Mouse (Mus musculus): ENCODE results near the gene Htr5b.

DNA sequence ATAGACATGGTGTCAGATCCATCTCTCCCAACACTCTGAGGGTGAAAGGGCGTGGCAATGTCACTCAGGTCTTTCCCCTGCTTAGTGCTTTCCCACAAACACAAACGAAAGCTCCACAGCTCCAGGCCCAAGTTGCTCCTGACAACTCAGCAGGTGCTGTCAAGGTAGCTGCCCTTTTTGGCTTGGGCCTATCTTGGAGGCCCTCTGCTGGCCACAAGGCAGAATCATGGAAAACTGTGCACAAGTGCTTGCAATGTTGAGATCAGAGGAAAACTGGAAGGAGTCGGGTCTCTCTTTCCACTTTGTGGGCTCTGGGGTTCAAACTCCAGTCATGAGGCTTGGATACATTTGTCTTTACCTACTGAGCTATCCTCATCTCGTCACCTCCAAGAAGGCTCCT lies 21.2 kb upstream of the Htr5b start:
- TF ChIP-seq CTCF (IDR thresholded peaks at IDR 0.05; ENCODE audit: borderline replicate concordance, insufficient read depth, low read depth, low read length) (peak; percentile 30; the same call in 1 of the 2 replicates), POLR2A (IDR thresholded peaks at IDR 0.05; ENCODE audit: borderline replicate concordance, insufficient read depth, low read length) (no peak)

Measured in cerebellum, adult 2 months (tissue).